Mouse (Mus musculus): ENCODE measurements around the gene Trp53tg5. TPM values are rescaled to one million over a fixed set of nuclear protein-coding genes. Genes with fewer than 3 reads are reported as not detected.

The Trp53tg5 gene
- polyA plus RNA-seq, 1 experiment from 2014 or later, result not detected

DNA sequence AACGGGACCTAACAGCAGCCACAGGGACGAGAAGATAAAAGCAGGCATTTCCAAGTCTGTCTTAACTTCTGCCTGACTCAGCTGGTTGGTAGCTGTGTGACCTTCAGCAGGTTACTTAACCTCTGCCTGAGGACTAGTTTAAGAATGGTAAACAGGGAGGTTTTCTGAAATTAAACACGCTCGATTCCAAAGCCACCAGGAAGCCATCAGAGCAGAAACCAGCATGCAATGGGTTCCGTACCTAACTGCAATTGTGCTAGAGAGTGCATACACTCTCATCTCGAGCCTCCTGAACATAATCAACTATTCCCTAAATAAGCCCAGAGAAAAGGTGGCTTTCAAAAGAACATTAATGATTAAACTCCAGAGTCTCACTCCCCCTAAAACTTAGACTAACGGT, 31.8 kb downstream of the Trp53tg5 start:
- H3K9ac ChIP-seq (ENCODE audit: low read length), result no peak overlapping the region
- H3K36me3 ChIP-seq (ENCODE audit: control insufficient read depth, insufficient read depth, low read length), result no peaks in the 10 kb centered on the region
- H3K27me3 ChIP-seq (replicated peaks; ENCODE audit: control insufficient read depth, insufficient read depth, low read length), result 0 out of 2 replicates have a peak, but pooled peaks cover 4% of the 10 kb centered on the region
- no peak for DNase-seq (ENCODE audit: low spot score)
- no peaks in the 10 kb centered on the region for H3K9me3 ChIP-seq (replicated peaks; ENCODE audit: control insufficient read depth, low read length)
- peak overlapping the region; percentile 91; the same call in 1 of the 2 replicates for H3K4me2 ChIP-seq (ENCODE audit: low read length)
- peaks cover 13% of the 10 kb centered on the region for H3K4me1 ChIP-seq (ENCODE audit: control insufficient read depth, insufficient read depth, low read length)
- 31% methylated on average over 7 of the region's 7 CpGs for WGBS
- no peak overlapping the region for H3K4me3 ChIP-seq (ENCODE audit: low read depth, low read length)
- H3K27ac ChIP-seq (ENCODE audit: low read depth, low read length), result no peak overlapping the region
- ATAC-seq, result no peak

- ATAC-seq, result no peak
These were observed 32.4 kb downstream of the Trp53tg5 start for GRCm38 (mm10) chr2:164441155-164441554.

DNA sequence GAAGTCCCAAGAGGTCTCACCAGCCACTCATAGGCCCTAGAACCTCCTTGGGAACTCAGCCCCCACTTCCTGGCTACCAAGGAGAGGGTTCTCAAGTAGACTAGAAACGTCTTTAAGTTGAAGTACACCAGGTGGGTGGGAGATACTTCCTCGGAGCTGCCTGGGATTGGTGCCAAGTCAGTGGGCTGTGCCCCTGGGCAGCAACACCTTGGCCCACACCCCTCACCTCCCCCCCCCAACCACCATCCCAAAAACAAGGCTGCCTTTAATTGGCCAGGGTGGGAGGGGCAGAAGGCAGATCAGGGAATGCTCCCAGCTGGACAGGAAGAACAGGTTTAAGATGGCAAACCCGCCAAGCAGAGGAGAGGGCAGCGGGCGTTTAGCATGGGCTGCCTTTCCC, 33.2 kb downstream of the Trp53tg5 start:
- no peak overlapping the region for H3K4me2 ChIP-seq (ENCODE audit: low read length)
- H3K9ac ChIP-seq (ENCODE audit: low read length), result no peak overlapping the region
- DNase-seq (ENCODE audit: low spot score) (no peak), ATAC-seq (no peak)
- no peak overlapping the region for H3K4me3 ChIP-seq (ENCODE audit: low read depth, low read length)
- H3K27me3 ChIP-seq (replicated peaks; ENCODE audit: control insufficient read depth, insufficient read depth, low read length), result 0 out of 2 replicates have a peak, but pooled peaks cover 4% of the 10 kb centered on the region
- 80% methylated on average over 5 of the region's 5 CpGs for WGBS
- H3K4me1 ChIP-seq (ENCODE audit: control insufficient read depth, insufficient read depth, low read length), result peaks cover 13% of the 10 kb centered on the region
- no peaks in the 10 kb centered on the region for H3K36me3 ChIP-seq (ENCODE audit: control insufficient read depth, insufficient read depth, low read length)
- H3K27ac ChIP-seq (ENCODE audit: low read depth, low read length), result no peak overlapping the region
- no peaks in the 10 kb centered on the region for H3K9me3 ChIP-seq (replicated peaks; ENCODE audit: control insufficient read depth, low read length)

More at GRCm38 (mm10) chr2:164441155-164441554, 32.4 kb downstream of the Trp53tg5 start:
- Histone ChIP-seq H3K4me1 (ENCODE audit: control insufficient read depth, insufficient read depth, low read length) (peaks cover 13% of the 10 kb centered on the region), H3K27ac (ENCODE audit: low read depth, low read length) (no peak overlapping the region), H3K27me3 (replicated peaks; ENCODE audit: control insufficient read depth, insufficient read depth, low read length) (0 out of 2 replicates have a peak, but pooled peaks cover 4% of the 10 kb centered on the region), H3K9me3 (replicated peaks; ENCODE audit: control insufficient read depth, low read length) (no peaks in the 10 kb centered on the region), H3K4me2 (ENCODE audit: low read length) (no peak overlapping the region), H3K4me3 (ENCODE audit: low read depth, low read length) (no peak overlapping the region), H3K36me3 (ENCODE audit: control insufficient read depth, insufficient read depth, low read length) (no peaks in the 10 kb centered on the region), H3K9ac (ENCODE audit: low read length) (no peak overlapping the region)
- 46% methylated on average over 8 of the region's 8 CpGs for WGBS
- DNase-seq (ENCODE audit: low spot score), result no peak

GRCm38 (mm10) chr2:164439001-164439421, 34.5 kb downstream of the Trp53tg5 start:
- H3K27me3 ChIP-seq (replicated peaks; ENCODE audit: control insufficient read depth, insufficient read depth, low read length), result 0 out of 2 replicates have a peak, but pooled peaks cover 4% of the 10 kb centered on the region
- ATAC-seq (no peak), DNase-seq (ENCODE audit: low spot score) (no peak)
- no peak overlapping the region for H3K4me2 ChIP-seq (ENCODE audit: low read length)
- H3K27ac ChIP-seq (ENCODE audit: low read depth, low read length), result no peak overlapping the region
- H3K4me1 ChIP-seq (ENCODE audit: control insufficient read depth, insufficient read depth, low read length), result peaks cover 13% of the 10 kb centered on the region
- 69% methylated on average over 3 of the region's 3 CpGs for WGBS
- H3K9ac ChIP-seq (ENCODE audit: low read length), result no peak overlapping the region
- no peaks in the 10 kb centered on the region for H3K36me3 ChIP-seq (ENCODE audit: control insufficient read depth, insufficient read depth, low read length)
- H3K9me3 ChIP-seq (replicated peaks; ENCODE audit: control insufficient read depth, low read length), result no peaks in the 10 kb centered on the region
- H3K4me3 ChIP-seq (ENCODE audit: low read depth, low read length), result no peak overlapping the region

DNA sequence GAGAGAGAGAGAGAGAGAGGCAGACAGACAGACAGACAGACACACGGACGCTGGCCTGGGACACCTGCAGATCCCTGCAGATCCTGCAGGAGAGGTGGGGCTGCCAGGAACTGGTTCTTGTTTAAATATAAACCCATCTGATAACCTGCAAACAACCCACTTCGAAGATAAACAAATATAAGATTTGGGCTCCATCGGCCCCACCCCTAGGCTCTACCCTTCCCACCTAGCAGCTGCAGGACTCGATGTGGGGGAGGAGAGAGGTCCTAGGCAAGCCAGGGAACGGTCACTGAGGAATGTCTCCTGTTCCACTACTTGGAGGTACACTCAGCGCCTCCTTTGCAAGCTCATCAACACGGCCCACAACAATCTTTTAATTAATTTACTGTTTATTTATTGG, 35.3 kb downstream of the Trp53tg5 start:
- Histone ChIP-seq H3K4me2 (ENCODE audit: low read length) (no peak overlapping the region), H3K4me3 (ENCODE audit: low read depth, low read length) (no peak overlapping the region), H3K27ac (ENCODE audit: low read depth, low read length) (no peak overlapping the region), H3K4me1 (ENCODE audit: control insufficient read depth, insufficient read depth, low read length) (peaks cover 6% of the 10 kb centered on the region), H3K9ac (ENCODE audit: low read length) (no peak overlapping the region), H3K36me3 (ENCODE audit: control insufficient read depth, insufficient read depth, low read length) (no peaks in the 10 kb centered on the region), H3K27me3 (replicated peaks; ENCODE audit: control insufficient read depth, insufficient read depth, low read length) (0 out of 2 replicates have a peak, but pooled peaks cover 4% of the 10 kb centered on the region), H3K9me3 (replicated peaks; ENCODE audit: control insufficient read depth, low read length) (no peaks in the 10 kb centered on the region)
- DNase-seq (ENCODE audit: low spot score) (no peak), ATAC-seq (no peak)
- 66% methylated on average over 8 of the region's 8 CpGs for WGBS

- Histone ChIP-seq H3K27me3 (replicated peaks; ENCODE audit: control insufficient read depth, insufficient read depth, low read length) (0 out of 2 replicates have a peak, but pooled peaks cover 4% of the 10 kb centered on the region), H3K4me1 (ENCODE audit: control insufficient read depth, insufficient read depth, low read length) (peaks cover 6% of the 10 kb centered on the region), H3K9ac (ENCODE audit: low read length) (no peak overlapping the region), H3K4me2 (ENCODE audit: low read length) (no peak overlapping the region), H3K9me3 (replicated peaks; ENCODE audit: control insufficient read depth, low read length) (no peaks in the 10 kb centered on the region), H3K36me3 (ENCODE audit: control insufficient read depth, insufficient read depth, low read length) (no peaks in the 10 kb centered on the region), H3K4me3 (ENCODE audit: low read depth, low read length) (no peak overlapping the region), H3K27ac (ENCODE audit: low read depth, low read length) (no peak overlapping the region)
- 83% methylated on average over 6 of the region's 6 CpGs for WGBS
- ATAC-seq (no peak), DNase-seq (ENCODE audit: low spot score) (no peak)
These were observed 35.8 kb downstream of the Trp53tg5 start for GRCm38 (mm10) chr2:164437710-164438109.

DNA sequence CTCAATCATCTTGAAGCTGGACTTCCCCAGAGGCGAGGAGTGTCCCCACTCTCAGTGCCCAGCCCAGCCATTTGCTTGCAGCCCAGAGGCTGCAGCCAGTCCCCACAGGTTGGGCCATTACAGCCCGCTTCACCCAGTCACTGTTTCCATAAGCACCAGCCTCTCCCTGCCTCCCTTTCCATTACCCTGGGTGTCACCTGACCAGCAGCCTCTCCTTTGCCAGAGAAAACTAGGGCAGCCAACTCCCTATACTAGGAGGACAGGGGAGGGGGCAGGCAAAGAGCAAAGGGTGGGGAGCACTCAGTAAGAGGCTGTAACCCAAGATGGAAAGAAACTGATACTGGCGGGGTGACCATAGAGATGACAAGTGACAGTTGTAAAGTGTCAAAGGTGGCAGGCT, 36.6 kb downstream of the Trp53tg5 start:
- no peak overlapping the region for H3K9ac ChIP-seq (ENCODE audit: low read length)
- WGBS, result 63% methylated on average over 3 of the region's 3 CpGs
- no peaks in the 10 kb centered on the region for H3K36me3 ChIP-seq (ENCODE audit: control insufficient read depth, insufficient read depth, low read length)
- no peaks in the 10 kb centered on the region for H3K27me3 ChIP-seq (replicated peaks; ENCODE audit: control insufficient read depth, insufficient read depth, low read length)
- H3K9me3 ChIP-seq (replicated peaks; ENCODE audit: control insufficient read depth, low read length), result no peaks in the 10 kb centered on the region
- DNase-seq (ENCODE audit: low spot score), result no peak
- H3K4me3 ChIP-seq (ENCODE audit: low read depth, low read length), result no peak overlapping the region
- no peak for ATAC-seq
- no peak overlapping the region for H3K4me2 ChIP-seq (ENCODE audit: low read length)
- H3K4me1 ChIP-seq (ENCODE audit: control insufficient read depth, insufficient read depth, low read length), result peaks cover under 1% of the 10 kb centered on the region; the same call in 1 of the 2 replicates
- H3K27ac ChIP-seq (ENCODE audit: low read depth, low read length), result no peak overlapping the region

DNA sequence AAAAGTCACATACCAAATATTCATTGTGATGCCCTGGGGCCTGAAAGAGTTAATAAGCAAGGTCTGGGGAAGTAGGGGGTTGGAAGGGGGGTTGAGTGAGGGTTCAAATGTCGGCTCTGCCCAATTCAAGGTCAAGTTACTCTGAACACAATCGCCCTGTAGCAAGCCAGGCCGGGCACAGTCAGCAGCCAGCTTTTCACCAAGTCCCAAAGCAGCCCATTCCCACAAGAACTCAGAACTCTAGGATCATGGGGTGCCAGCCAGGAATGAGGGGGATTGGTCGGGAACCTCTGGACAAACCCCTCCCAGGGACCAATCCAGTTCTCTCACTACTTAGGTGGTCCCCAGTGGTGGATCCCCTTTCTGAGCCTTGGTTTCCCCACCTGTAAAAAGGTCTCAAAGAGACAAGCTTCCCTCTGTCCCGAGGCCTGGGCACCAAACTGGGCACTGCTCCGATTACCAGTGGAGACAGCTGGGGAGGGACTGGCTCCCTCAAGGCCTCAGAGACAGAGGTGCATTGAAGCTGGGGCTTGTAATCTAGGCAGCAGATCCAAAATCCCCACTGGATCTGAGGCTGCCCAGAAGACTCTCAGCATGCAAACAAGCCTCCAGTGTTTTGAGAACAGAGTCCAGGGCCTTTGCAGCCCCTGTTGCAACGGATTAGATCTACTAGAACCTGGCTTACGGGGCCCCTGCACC, 37.2 kb downstream of the Trp53tg5 start:
- no peak for ATAC-seq
- no peak overlapping the region for H3K4me3 ChIP-seq (ENCODE audit: low read depth, low read length)
- no peaks in the 10 kb centered on the region for H3K36me3 ChIP-seq (ENCODE audit: control insufficient read depth, insufficient read depth, low read length)
- H3K4me2 ChIP-seq (ENCODE audit: low read length), result no peak overlapping the region
- H3K9ac ChIP-seq (ENCODE audit: low read length), result no peak overlapping the region
- no peaks in the 10 kb centered on the region for H3K27me3 ChIP-seq (replicated peaks; ENCODE audit: control insufficient read depth, insufficient read depth, low read length)
- no peak overlapping the region for H3K27ac ChIP-seq (ENCODE audit: low read depth, low read length)
- no peak for DNase-seq (ENCODE audit: low spot score)
- no peaks in the 10 kb centered on the region for H3K9me3 ChIP-seq (replicated peaks; ENCODE audit: control insufficient read depth, low read length)
- WGBS, result 21% methylated on average over 8 of the region's 8 CpGs
- no peaks in the 10 kb centered on the region for H3K4me1 ChIP-seq (ENCODE audit: control insufficient read depth, insufficient read depth, low read length)
